Mouse (Mus musculus) C2C12 (cell line): ENCODE measurements around the gene Clstn2.

Experiments used
- CEBPB ChIP-seq: IDR thresholded peaks from one replicate; pipeline ENCODE4 v1.6.1; 2011; ENCODE audit warnings: low read depth, mild to moderate bottlenecking, control low read depth, moderate library complexity
- CTCF ChIP-seq: IDR thresholded peaks from one replicate; pipeline ENCODE4 v1.5.1; 2011; ENCODE audit not compliant: control insufficient read depth, insufficient read depth, insufficient read length
- MAX ChIP-seq: IDR thresholded peaks from one replicate; pipeline ENCODE4 v1.6.1; 2011; ENCODE audit warnings: mild to moderate bottlenecking, control low read depth
- MYOD1 ChIP-seq: IDR thresholded peaks from one replicate; pipeline ENCODE4 v1.6.1; 2011; ENCODE audit warnings: low read depth; ENCODE audit not compliant: control insufficient read depth, insufficient read length
- MYOG ChIP-seq: IDR thresholded peaks from one replicate; pipeline ENCODE4 v1.6.1; 2011; ENCODE audit not compliant: control insufficient read depth, insufficient read length; ENCODE audit errors: extremely low read depth
- USF1 ChIP-seq: IDR thresholded peaks from one replicate; pipeline ENCODE4 v1.6.1; 2011; ENCODE audit warnings: low read depth, mild to moderate bottlenecking, control low read depth, moderate library complexity

DNA sequence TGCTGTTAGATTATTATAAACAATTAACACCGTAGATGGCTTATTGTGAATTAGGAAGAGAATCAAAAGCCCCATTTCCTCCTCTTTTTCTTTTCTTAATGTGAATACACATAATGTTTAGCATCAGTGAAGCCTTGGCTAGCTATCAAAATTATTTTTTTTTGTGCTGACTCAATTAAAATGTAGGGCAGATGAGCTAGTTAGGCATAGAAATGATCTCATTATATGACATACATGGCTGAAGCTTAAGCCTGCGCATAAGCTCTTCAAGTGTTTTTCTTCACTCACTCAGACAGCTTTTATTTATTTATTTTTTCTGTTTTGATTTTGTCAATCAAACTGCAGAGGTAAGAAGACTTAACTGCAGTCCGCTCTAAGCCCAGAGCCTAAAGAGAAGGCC, 405.1 kb downstream of the Clstn2 start:
- TF ChIP-seq CTCF (no peak), MAX (no peak), MYOG (no peak), CEBPB (no peak), USF1 (no peak), MYOD1 (no peak)
